Mouse (Mus musculus): ENCODE data around the gene Ghitm.
"Not testable (repeated sequence)": the region's sequence is repeated elsewhere in the genome, so short reads cannot be mapped to it uniquely, and the experiment has no call there.

The Ghitm gene

DNA sequence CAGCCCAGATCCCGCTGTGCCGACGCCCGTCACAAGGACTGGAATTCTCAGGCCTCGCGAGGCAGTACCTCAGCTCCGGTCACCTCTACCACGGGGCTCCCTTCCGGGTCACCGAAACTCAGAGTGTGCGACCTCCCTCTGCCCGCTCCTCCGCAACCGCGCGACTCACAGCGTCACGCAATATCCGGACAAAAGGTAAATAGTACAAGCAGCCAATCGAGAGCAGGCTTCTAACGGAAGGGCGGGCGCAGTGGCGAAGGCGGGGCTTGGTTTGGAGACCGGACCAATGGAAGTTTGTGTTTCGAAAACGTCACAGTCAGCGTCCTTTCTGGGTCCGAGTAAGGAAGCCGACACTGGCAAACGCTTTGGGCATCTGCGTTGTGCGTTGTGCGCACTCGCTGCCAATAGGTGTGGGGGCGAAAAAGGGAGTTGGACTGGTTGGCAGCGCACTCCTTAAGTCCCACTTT, at the start of gene Ghitm:
Gene Ghitm, minus strand, starts transcription at position 146 of the 467 bp plus-strand sequence.
- peak; percentile 97 for DNase-seq

GRCm38 (mm10) chr14:37184871-37185270, 49.8 kb upstream of the Ghitm start:
- DNase-seq, result no peak

DNA sequence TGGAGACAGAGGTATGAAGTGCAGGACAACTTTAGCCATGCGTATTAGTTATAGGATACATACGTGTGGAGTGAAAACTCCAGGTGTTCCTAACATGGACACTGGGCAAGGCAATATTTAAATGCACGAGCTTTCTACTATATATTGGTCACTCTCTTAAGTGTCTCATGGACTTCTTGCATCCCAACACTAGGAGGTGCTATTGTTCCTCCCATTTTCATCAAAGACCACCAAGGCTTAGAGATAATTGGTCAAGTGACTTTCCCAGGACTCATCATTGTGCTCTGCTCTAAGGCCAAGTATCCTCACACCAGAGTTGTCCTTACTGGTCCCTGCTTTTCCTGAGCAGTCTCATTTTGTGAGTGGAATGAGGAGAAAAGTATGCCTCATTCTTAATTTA, 39.4 kb upstream of the Ghitm start:
- DNase-seq, result no peak

DNA sequence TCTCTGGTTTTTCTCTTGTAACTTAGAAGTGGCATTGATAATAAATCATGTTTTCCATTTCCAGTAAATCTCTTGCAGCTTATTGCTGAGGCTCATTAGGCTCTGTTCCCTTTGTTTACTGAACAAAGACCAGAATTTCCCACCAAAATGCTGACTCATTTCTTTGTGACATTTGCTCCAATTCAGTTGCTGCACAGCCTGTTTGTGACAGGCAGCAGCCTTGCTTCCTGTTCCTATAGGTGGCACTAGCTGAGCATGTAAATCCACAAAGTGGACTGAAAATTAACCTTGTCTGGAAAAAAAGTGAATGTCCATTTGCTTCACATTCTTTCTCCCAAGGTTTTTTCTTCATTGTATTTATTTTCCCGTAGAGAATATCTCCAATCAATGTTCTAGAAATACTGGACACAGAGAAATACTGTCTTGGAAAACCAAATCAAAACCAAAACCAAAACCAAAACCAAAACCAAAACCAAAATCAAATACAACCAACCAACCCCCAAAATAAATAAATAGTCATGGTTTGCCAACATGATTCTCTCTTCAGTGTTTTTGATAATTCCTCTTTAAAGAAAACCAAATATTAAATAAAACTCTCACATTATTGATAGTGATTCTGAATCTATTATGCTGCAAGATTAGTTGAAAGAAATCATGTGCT, 30.3 kb upstream of the Ghitm start:
- DNase-seq, result no peak

DNA sequence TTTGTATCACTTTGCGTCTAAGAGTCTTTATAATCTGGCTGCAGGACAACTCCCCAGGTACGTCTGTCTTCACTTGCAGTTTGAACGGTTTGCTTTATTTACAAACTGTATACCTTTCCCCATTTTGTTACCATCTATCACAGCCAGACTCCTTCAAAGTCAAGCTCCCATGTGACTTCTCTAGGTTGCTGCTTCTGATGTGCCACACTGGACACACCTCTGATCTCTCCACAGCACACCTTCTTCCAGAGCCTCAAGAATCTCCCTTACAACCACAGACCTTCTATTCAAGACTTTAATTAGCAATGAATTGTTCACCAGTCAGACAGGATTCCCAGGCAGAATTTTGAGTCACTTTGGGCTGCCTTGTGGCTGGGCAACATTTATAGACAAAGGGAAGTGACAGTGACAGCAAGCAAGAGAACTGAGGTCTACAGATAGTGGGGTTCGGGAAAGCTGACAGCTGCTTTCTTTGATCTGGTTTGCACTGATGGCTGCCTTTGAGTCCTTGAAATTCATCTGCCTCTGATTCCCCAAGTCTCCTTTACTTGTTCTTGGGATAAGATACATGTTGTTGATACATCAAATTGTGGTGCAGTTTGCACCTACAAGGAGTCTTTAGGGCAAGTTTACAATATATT, 29.4 kb upstream of the Ghitm start:
- DNase-seq, result no peak

DNA sequence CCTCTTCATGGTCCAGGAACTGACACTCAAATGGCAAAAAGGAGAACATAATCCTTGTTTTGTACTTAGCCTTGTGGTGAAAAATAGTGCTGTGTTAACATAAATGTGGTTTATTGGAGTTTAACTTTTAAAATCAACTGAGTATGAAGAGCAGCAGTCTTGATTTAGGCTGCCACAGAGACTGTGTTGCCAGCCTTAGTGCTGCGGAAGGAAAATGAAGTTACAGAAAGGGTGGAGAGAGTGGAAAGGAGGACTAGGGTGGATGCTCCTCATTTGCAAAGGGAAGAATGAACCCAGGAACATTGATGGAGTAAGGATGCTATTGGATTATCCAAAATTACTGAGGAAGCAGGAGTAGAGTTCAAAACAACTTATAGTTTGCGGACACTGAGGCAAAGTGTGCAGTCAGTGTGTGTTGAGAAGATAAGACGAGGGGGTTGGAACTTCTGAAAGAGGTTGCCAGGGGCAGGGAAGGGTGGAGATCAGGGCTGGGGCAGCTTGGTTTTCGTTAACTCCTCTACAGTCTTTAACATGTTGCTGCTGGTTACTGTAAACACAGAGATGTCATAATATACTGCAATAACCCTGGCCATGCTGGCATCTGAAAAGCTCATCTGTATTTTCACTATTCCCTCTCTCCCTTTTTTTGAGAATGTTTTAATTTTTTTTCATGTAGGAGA, 28.3 kb upstream of the Ghitm start:
- DNase-seq, result no peak

DNA sequence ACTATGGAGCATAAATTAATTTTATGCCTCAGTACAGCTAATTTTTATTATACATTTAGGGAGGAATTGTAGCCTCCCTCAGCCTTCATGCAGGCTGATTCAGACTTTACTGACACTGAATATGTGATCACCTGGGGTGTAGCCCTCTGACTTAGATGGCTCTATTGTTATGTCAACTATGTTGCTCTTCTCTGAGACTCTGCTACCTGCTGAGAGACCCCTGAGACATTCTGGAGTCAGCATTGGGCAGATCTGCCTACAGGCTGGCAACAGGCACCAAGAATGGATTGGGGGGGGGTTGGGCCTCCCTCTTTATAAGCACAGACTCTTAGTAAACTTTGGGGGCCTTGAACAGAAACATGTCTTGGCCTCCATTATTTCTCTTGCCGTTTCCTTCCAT, 19.3 kb upstream of the Ghitm start:
- no peak for DNase-seq

- DNase-seq, result no peak
Measured at GRCm38 (mm10) chr14:37139051-37139710, 4.1 kb upstream of the Ghitm start.

- DNase-seq, result not testable (repeated sequence)
Measured at GRCm38 (mm10) chr14:37137596-37137995, 2.5 kb upstream of the Ghitm start.

GRCm38 (mm10) chr14:37136110-37136509, 1.0 kb upstream of the Ghitm start:
- DNase-seq, result no peak

DNA sequence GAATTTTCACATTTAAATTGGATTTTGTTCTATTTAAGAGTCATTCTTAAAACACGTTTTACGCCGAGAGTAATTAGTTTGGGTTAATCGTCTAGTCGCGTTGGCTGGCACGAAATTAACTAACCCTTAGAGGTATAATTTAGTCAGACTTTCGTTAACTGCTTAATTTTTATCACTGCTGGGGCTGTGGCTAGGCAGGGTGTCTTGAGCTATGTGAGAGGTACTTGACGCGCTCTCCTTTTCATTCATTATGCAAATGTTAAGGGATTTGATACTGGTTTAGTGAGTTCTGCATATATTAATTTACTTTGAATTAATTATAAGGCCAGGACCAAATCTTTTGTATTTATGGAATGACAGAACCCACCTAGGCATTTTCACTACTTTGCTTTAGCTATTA, 599 bp upstream of the Ghitm start:
- no peak for DNase-seq

DNA sequence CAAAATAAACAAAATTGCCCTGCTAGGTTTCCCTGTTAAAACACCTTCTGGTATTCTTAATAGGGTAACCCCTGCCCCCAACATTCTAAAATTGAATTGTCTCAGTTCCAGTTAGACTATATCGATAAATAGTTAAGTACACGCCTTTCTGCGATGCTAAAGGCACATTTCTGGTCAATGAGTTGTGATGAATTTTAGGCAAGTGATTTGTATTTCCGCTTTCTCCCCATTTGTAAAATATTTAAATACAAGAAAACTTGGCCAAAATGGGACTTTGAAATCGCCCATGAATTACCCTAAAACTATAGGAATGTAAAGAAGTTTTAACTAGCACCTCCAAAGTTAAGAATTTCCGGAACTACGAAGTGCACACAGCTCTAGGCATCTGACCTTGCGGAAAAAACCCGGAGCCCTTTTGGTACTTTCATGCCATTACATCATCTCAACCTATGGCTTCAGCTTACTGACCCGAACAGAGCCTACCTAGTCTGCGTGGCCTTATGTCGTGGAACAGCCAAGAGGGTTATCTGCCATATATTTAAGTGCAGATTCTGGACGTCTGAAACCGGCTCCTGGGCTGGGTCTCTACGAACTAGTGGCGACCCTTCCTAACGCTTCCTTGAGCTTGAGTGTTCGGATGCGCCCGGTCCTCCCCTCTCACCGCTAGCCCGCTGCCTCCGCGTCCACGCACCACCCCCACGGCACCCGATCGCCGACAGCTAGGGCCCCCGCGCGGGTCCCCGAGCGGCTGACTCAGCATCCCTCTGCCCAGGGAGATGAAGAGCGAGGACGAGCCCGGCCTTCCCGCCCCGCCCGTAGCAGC, 557 bp downstream of the Ghitm start:
- no peak for DNase-seq

DNA sequence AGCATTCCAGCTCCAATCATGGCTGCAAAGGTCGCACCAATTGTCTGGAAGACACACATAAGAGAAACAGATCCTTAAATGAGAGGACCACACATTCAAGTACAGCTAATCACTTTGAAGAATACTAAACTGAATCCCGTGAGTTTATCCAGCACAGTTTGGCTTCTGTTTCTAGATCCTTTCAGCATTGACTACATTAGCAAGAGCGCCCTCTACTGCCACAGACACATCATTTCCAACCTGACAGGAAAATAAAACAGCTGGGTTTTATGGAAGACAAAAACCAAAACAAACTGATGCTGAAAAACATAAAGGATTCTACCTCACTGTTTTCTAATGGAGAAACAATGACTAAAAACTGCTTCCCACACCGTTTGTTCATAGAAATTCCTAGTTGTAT, 7.4 kb downstream of the Ghitm start:
- DNase-seq, result no peak

DNA sequence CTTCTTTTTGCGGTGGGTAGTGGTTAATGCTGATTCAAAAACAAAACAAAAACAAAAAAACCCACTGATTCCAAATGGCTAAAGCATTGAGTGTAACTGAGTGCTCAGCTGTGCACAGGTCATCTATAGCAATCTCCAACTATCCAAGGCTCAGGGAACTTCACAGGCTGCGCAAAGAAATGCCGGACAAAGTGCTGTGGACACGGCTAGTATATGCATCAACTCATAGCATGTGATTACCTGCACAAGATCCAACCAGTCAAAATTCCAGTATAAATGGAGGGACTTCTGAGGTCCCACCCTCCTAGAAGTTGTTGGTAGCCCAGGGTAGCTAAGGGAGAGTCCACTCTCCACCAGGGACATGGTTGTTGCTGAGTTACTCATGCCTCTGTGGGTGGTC, 15.8 kb downstream of the Ghitm start:
- DNase-seq, result no peak

DNA sequence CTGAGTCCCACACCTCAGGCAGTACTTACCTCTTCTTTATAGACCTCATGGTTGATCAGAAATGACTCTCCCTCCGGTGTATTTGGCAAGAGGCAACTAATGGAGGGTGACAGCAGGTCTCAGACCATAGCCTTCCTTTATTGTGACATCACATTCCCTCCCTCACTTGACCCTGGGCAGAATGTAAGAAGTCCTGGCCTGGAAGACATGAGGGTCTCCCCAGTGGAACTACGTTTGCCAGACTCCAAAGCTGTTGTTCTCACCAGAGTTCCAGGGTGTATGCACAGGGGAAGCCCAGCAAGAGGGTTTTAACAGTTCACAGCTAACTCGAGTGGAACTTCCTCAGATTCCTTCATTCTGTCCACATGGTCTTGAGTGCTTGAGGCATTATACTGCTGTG, 21.1 kb downstream of the Ghitm start, which contains the start of gene 2610528A11Rik:
Gene 2610528A11Rik, minus strand, starts transcription at position 101 of the 400 bp plus-strand sequence.
- no peak for DNase-seq

GRCm38 (mm10) chr14:37112931-37113330, 22.1 kb downstream of the Ghitm start:
- DNase-seq, result no peak

DNA sequence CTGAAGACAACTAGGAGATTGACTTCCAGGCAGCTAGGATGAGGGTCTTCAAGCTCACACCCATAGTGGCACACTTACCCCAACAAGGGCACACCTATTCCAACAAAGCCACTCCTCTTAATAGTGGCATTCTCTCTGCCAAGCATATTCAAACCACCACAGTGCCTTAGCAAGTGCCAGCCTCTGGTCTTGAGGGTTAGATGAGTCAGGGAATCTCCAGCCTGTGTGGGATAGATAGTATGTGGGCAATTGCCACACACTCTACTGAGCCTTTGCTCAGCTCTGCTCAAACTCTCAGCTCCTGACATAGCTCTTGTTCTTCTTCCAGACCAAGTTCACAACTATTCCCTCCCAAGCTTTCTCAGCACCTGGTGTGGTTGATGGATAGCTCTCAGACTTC, 23.7 kb downstream of the Ghitm start:
- no peak for DNase-seq

- no peak for DNase-seq
Measured at GRCm38 (mm10) chr14:37110456-37110855, 24.6 kb downstream of the Ghitm start.

- no peak for DNase-seq
Measured at GRCm38 (mm10) chr14:37109975-37110374, 25.1 kb downstream of the Ghitm start.

DNA sequence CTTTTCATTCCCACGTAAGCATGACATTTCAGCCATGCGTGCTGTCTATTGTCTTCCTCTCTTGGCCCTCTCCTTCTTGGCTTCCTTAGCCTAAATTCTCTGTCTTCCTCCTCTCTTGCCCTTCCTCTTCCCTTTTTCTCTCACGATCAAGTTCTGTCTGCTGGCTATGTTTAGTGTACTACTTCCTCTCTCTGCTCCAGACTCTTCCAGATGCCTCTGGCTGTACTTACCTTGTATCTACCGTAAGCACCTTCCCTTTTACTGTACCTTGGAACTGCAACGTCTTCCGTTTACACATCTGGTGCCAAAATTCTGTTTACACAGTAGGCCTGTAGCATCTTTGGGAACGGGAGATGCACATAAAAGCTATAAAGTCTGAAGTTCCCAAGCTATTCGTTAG, 25.6 kb downstream of the Ghitm start:
- no peak for DNase-seq

- DNase-seq, result no peak
Measured at GRCm38 (mm10) chr14:37105846-37106245, 29.2 kb downstream of the Ghitm start.

- DNase-seq, result no peak
Measured at GRCm38 (mm10) chr14:37104747-37105146, 30.3 kb downstream of the Ghitm start.

- DNase-seq, result no peak
Measured at GRCm38 (mm10) chr14:37102484-37102883, 32.6 kb downstream of the Ghitm start.
